Mouse (Mus musculus) lung, postnatal 4 days (tissue): Measurements from ENCODE around the gene Ptgir.
"Not testable (repeated sequence)": the region's sequence is repeated elsewhere in the genome, so short reads cannot be mapped to it uniquely, and the experiment has no call there.

Experiments
- DNase-seq, 2 experiments: peaks; one replicate each; pipeline ENCODE4 v3.0.0; 2021

The Ptgir gene

DNA sequence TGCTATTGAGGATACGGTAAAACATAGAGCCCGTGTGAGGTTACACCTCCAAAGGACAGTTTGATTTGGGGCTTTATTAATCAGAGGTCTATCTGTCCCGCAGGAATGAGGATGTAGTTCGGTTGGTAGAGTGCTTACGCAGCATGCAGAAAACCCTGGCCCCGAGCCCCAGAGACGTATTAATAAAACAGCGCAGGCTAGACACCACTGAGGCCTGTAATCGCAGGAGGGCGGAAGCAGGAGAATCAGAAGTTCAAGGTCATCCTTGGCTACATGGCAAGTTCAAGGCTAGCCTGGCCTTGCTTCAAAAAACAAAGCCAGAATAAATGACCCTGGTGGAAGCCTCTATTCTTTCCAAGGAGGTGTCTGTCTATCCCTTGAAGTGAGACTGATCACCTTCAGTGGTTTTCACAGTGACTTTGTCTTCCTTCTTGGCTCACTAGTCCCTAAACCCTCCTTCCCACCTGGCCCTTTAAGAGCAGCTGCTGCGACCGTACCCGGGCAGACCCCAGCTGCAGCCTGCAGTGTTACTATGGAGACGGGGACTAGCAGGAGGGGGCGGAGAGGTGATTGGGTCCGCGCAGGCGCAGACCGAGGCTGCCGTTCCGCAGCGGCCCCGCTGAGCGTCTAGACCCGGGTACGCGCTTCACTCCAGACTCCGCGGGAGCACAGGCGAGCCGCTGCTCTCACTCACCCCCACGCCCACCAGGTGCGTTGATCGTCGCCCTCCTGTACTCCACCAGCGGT, 37.9 kb downstream of the Ptgir start, which contains the start of gene Pnmal2:
TSS of gene Pnmal2 (plus strand) at position 622 of the 747 bp plus-strand sequence.
- peak; percentile 79 to 90 for DNase-seq

DNA sequence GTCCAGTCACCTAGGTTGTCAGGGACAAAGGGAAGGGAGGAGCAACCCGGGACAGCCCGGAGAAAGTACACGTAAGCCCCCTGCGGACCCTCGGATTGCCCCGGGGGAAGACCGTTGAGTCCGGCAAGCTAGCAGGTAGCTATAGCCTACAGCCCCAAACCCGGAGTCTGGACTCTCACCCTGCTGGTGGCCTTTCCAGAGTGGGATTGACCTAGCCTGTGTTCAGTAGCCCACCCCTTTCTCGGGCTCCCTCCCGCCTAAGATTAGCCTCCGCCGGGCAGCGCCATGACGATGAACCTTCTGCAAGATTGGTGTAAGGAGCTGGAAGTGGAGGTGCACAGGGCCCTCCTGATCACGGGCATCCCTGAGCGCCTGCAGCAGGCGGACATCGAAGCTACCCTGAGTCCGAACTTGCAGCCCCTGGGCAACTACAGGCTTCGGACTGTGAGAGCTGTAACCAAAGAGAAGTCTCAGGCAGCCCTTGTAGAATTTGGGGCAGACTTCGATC, 38.6 kb downstream of the Ptgir start:
- no peak for DNase-seq

DNA sequence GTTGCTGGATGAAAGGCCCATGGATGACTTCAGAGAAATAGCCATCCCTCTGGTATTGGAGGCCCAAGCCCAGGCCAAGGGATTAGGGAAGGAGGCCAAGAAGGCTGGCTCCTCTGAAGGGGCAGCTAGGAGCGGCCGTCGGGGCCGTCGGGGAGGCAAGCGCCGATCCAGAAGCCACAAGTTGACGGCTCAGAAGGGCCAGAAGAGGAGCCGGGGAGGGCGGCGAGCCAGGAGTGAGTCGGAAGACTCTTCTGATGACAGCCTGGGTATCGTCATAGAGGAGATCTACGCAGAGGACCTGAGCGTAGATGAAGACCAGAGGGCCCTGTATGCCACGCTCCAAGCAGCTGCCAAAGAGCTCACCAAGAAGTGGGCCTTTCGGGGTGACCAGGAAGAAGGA, 39.1 kb downstream of the Ptgir start:
- DNase-seq, result no peak

DNA sequence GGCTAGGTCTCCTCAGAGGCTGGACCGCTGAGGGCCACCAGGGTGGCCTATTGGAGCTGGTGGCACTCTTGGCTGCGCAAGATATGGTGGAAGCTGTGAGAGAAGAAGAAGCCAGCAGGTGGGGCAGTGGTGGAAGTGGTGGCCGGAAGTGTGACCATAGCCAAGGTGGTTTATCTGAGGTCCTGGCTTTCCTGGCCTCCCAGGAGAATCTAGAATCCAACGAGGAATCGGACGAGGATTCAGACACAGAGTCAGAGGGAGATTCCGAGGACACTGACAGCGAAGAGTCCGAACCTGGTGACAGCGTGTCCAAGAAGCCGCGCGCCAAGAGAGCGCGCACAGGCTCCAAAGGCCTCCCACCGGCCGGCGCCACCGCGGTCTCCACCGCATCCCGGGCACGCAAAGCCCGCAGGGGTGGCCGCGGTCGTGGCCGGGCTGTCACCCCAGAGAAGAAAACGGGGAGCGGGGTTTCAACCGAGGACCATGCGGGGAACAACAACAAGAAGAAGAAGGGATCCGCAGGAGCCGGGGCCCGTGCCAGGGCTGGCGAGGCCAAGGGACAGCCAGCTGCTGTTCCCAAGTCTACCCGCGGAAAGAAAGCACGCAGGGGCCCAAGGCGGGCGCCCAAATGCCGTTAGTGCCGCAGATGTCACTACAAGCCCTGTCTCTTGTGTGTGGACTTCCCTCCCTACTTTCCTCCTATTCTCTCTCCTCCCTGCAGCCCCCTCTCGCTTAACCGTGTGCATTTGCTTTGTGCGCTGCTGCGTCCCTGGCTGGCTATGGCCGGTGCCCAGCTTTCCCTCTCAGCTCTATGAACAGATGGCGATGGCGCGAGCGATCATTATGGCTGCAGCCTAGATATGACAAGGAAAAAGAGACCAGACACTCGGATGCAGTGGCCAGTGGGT, 40.4 kb downstream of the Ptgir start:
- DNase-seq, result peak; percentile 21 to 41

DNA sequence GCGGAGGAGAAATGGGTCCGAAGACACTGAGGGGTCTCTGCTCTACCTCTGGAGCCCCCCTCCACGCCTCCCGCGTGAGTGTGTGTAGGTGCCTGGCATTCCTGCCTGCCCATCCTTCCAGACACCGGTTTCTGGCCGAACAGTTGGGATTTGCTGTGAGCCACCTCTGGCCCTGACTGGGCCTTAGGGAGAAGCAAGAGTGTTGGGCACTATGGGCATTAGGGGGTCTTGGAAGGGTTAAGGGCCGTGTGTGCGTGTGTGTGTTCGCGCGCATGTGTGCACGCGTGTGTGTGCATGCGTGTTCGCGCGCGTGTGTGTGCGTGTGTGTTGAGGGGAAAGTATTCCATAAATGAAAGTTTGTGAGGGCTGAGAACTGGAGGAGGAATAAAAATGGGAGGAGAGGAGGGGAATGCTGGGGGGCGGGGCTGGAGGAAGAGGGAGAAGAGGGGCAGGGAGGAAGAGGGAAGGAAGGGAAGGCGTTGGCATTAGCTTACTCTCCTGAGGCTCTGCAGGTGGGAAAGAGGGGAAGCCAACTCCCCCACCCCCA, 41.1 kb downstream of the Ptgir start:
- no peak for DNase-seq

DNA sequence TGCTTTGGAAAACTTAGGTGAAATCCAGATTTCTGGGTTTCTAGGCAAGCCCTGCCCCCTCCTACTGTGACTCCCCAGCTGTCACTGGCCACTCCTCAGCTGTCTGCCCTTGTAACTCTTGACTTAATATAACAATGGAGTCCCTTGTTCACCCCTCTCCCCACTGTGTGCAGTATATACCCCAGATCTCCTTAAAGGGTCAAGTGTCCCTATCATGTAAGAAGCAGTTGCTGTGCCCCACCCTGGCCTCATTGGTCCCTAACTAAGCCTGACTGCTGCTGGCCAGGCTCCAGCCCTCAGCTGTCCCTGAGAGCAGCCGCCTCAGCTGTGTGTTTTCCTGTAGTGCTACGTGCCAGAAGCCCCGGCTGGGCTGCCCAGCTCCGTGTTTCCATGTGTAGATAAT, 41.7 kb downstream of the Ptgir start:
- peak; percentile 57 to 82 for DNase-seq

DNA sequence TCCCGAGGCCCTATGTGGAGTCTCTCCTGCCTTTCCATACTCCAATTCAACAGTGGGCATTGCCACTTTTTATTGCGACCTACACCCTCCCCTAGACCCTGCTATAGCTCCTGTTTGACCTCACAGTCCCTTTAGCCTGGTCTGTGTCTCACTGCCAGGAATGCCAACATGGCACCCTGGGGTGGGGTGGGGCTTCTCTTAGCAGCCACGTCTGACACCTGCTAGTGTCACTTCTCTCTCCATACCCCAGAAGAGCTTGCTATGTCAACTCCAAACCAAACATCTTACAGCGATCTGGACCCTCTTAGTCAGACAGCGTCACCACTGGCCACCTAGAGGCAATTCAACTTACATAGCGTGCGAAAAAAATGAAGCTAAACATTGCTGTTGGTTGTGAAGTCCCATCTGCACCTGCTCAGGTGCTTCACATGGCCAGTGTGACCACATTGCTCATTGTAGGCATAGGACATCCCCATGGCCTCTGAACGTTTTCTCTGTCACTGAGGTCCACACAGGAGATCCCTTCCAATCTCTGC, 42.7 kb downstream of the Ptgir start:
- DNase-seq, result no peak

DNA sequence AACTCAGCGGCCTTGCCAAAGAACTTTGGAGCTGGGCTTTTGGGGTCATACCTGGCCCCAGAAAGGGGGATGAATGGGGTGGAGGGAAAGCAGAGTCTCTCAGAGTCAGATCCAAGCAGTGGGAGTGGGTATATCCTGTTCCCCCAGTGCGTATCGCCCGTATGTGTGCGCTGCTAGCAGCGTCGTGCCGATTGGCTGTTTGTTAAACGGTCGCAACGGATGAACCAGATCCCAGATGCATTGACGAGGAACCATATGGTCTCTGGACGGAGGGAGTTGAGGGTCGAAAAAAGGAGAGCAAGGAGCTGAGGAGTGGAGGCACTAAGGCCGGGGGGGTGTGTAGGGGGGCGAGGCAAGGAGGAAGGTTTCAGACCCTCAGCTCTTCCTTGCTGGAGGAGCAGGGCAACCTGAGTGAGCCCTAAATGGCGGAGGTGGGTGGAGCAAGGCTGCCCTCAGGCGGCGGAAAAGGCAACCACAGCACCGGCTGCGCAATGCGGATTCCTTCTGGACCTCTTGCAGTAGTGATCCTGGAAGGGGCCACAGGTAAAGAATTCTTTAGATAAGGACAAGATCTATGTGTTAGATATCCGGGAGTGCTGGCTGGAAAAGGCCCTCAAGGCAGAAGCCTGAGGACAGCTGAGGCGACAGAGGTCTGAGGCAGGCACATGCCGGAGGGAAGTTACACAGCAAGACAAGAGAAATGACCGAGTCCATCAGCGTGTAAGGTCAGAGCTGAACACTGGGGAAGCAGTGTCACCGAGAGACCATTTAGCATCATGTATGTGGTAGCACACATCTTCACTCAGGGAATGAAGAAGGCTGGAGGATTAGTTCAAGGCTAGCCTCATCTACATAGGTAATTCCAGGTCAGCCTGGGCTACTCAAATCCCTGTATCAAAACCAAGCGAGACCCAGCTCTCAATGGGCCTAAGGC, 43.9 kb downstream of the Ptgir start:
- peak; percentile 74 to 84 for DNase-seq

DNA sequence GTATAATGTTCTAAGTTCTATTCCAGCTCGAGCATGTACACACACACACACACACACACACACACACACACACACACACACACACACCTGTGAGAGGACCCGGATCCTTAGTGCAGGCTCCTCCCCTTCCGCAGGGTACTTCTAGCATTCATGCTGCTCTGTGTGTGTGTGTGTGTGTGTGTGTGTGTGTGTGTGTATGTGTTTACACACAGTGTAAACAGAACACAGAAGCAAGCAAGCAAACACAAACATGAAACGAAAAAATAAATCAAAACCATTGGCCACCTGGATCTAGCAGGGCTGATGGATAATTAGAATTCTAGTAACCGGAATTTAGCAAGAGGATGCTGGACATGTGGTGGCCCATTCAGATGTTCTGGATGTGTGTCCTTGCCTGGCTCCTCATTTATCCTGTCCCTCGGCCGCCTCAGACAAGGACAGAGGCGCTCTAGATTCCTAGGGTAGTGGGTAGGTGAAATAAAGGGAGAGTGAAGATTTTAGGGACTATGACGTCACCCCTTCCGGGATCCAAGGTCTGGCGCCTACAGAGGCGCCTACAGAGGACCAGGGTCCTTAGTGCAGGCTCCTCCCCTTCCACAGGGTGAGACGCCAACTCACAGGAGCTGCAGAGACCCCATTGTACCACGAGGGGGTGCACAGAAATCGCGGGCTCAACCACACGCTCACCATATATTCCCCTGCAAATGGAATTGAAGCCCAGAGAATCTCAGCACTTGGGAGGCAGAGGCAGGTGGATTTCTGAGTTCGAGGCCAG, 44.8 kb downstream of the Ptgir start:
- peak; percentile 84 to 88 for DNase-seq

DNA sequence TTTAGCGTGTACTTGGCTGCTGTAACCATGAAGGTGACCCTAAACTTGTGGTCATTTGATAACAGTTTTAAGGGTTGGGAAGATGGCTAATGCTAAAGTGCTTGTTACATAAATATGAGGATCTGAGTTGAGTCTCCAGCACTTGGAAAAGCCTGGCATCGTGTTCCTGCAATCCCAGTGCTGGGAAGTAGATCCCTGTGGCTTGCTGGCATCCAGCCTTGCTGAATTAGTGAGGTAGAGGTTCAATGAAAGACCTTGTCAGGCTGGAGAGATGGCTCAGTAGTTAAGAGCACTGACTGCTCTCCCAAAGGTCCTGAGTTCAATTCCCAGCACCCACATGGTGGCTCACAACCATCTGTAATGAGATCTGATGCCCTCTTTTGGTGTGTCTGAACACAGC, 47.5 kb downstream of the Ptgir start:
- not testable (repeated sequence) for DNase-seq

DNA sequence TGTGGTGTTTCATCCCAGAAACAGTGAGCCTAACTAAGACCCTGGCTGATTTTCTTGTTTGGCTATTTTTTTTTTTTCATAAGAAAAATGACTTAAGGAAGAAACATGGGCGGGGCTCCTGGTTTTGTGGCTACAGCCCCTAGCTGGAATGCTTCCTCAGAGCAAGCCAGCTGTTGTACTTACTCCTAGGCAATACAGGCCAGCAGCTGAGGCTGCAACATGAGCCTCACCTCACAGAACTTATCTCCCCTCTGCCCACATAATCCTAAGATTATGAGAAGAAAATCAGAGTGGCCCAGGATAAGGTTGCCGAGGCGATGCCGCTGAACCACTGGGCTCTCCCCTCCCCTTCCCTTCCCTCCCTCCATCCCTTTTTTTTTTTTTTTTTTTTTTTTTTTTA, 49.4 kb downstream of the Ptgir start:
- DNase-seq, result no peak

DNA sequence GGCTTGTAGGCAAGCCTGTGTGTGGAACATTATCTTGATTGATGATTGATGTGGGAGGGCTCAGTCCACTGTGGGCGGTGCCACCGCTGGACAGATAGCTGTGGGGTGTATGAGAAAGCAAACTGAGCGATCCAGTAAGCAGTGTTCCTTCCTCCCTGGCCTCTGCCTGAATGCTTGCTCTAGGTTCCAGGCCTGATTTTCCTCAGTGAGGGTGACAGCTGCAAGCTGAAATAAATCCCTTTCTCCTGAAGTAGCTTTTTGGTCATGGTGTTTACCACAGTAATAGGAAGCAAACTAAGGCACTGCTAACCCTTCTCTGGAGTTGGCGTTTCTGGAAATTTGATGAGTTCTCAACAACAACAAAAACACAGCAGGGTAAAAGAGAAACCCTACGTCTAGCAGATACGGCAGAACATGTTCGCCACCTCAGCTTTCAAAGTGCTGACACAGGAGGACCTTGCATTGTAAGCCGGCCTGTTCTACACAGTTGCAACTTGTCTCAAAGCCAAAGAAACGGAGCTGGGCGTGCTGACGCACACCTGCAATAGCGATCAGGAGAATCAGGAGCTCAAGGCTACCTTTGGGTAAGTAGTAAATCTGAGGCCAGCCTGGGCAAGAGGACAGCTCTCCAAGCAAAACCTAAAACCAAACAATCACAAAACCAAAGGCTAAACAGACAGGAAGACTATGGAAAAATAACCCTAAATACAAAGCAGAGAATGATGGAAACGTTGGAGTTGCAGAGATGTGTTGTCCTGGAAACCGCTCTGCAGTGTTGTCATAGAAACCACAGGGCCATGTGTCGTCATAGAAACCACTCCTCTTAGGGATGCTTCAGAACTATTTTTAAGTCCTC, 50.3 kb downstream of the Ptgir start:
- no peak for DNase-seq

DNA sequence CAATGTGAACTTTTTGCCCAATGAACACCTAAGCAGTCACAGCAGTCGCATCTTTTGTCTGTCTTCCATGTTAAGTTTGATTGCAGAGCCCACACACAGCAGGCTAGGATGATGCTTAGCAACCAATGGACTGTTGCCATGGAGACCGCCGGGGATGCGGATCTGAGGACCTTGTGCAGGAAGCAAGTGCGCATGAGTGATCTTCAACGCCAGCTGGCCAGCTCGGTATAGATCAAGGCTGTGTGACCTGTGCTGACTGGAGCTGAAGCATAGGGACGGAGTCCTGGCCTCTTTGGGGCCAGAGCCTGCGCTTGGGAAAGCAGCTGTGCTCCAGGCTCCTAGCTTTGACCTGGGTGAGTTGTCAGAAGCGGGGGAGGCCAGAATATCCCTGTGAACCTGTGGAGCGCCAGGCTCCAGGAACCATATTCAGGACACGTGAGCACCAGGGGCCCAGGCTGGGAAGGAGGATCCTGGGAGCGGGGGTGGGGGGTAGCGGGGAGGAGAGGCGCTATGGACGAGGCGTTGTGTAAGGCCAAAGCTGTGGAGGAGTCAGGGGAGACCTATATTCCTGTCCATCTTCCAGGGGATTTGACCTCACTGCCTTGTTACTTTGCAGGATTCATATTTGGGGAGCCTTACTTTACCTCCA, 53.4 kb downstream of the Ptgir start, which contains the start of gene Pnmal1:
TSS of gene Pnmal1 (plus strand) at position 141 of the 649 bp plus-strand sequence.
- DNase-seq, result no peak
